Comparison of ENCODE assay signal across 22 mouse cellular contexts in genomic region chr1:106550580-106550979, GRCm38 (mm10).
DNase-seq lines count a peak whose midpoint lies in the region; ATAC-seq and TF ChIP-seq lines count a peak whose summit lies in the region.
"Had no signal": no experiment of that assay in that cellular context is flagged by ENCODE, and none has a peak within 500 bp of the region (broad histone marks: within the 10 kb centered on the region; RNA-seq: fewer than 3 reads in every experiment).

No protein-coding gene starts in this region.

- WGBS in kidney, embryonic 16.5 days, result 84% methylated on average over 3 of the region's 3 CpGs
- 81% methylated on average over 3 of the region's 3 CpGs for WGBS in spleen, adult 2 months
- WGBS in stomach, postnatal 0 days, result 74% methylated on average over 3 of the region's 3 CpGs

- DNase-seq in kidney, adult 8-10 months, result no peak
- DNase-seq in spleen, adult 2 months (ENCODE audit: low read depth in 1 of 2, low spot score in 2 of 2), result no peak
- no peak for DNase-seq in spleen, postnatal 10 days (ENCODE audit: low spot score in 2 of 2)
- DNase-seq in MEL (ENCODE audit: low read depth, low spot score), result peak; percentile 77
- no peak for DNase-seq in stomach, postnatal 0 days (ENCODE audit: low spot score)
- DNase-seq in cerebellum, adult 9-10 months, result no peak
- DNase-seq: adrenal gland, adult 8-10 months; cerebellum, adult 9-11 months; gastrocnemius, postnatal 36 days; heart, postnatal 14 days; left cerebral cortex, postnatal 4 days; liver; lung, adult 18-20 months; right cerebral cortex, postnatal 4 days; thymus, postnatal 25 days had no signal

- no peaks in the 10 kb centered on the region for H3K36me3 ChIP-seq in kidney, embryonic 16.5 days (ENCODE audit: insufficient read depth, low read length)
- no peaks in the 10 kb centered on the region for H3K36me3 ChIP-seq in spleen, adult 2 months (ENCODE audit: control insufficient read depth, insufficient read depth, low read length)
- H3K36me3 ChIP-seq in MEL (ENCODE audit: control insufficient read depth in 1 of 2, insufficient read depth in 2 of 2, low read length in 2 of 2), result no peaks in the 10 kb centered on the region
- H3K36me3 ChIP-seq in stomach, postnatal 0 days (ENCODE audit: control insufficient read depth, insufficient read depth, low read length), result no peaks in the 10 kb centered on the region
- H3K36me3 ChIP-seq: embryonic facial prominence, embryonic 13.5 days; hindbrain, embryonic 12.5 days; midbrain, embryonic 15.5 days; neural tube, embryonic 15.5 days had no signal

- H3K4me3 ChIP-seq in kidney, embryonic 16.5 days (ENCODE audit: low read length), result no peak overlapping the region
- no peak overlapping the region for H3K4me3 ChIP-seq in spleen, adult 2 months (ENCODE audit: extremely low read depth, insufficient read depth, insufficient read length)
- no peak overlapping the region for H3K4me3 ChIP-seq in MEL (ENCODE audit: control insufficient read depth in 1 of 2, insufficient read depth in 1 of 2, low read depth in 2 of 2, low read length in 2 of 2)
- H3K4me3 ChIP-seq in stomach, postnatal 0 days (ENCODE audit: low read depth, low read length), result no peak overlapping the region
- H3K4me3 ChIP-seq: embryonic facial prominence, embryonic 13.5 days; hindbrain, embryonic 12.5 days; midbrain, embryonic 15.5 days; neural tube, embryonic 15.5 days had no signal

- H3K79me2 ChIP-seq in MEL (ENCODE audit: control insufficient read depth, insufficient read depth, low read length, poor library complexity), result no peaks in the 10 kb centered on the region

- H3K9me3 ChIP-seq in kidney, embryonic 16.5 days (ENCODE audit: low read length), result no peaks in the 10 kb centered on the region
- no peaks in the 10 kb centered on the region for H3K9me3 ChIP-seq in MEL (replicated peaks; ENCODE audit: insufficient read depth, low read length)
- H3K9me3 ChIP-seq in stomach, postnatal 0 days (ENCODE audit: control insufficient read depth, low read length), result no peaks in the 10 kb centered on the region
- H3K9me3 ChIP-seq: embryonic facial prominence, embryonic 13.5 days; hindbrain, embryonic 12.5 days; midbrain, embryonic 15.5 days; neural tube, embryonic 15.5 days had no signal

- TF ChIP-seq RAD21 in MEL (IDR thresholded peaks at IDR 0.05; ENCODE audit: low read depth, low read length), result peak; percentile 18

- peak overlapping the region; percentile 80; the same call in 1 of the 2 replicates for H3K27ac ChIP-seq in kidney, embryonic 16.5 days (ENCODE audit: low read length)
- 0 out of 2 replicates have a peak overlapping the region, but pooled peaks have one; percentile 6 for H3K27ac ChIP-seq in spleen, adult 2 months (ENCODE audit: insufficient read depth, low read length)
- H3K27ac ChIP-seq in MEL (ENCODE audit: control insufficient read depth, low read depth, low read length), result no peak overlapping the region
- no peak overlapping the region for H3K27ac ChIP-seq in stomach, postnatal 0 days (replicated peaks)
- H3K27ac ChIP-seq: embryonic facial prominence, embryonic 13.5 days; hindbrain, embryonic 12.5 days; midbrain, embryonic 15.5 days; neural tube, embryonic 15.5 days had no signal

- TF ChIP-seq POLR2A in spleen, adult 2 months (IDR thresholded peaks at IDR 0.05; ENCODE audit: low read depth, low read length), result no peak
- no peak for TF ChIP-seq POLR2A in MEL (IDR thresholded peaks at IDR 0.05; ENCODE audit: control insufficient read depth in 1 of 2, insufficient read depth in 1 of 2, low read depth in 1 of 2, low read length in 2 of 2, poor library complexity in 1 of 2)

- no peak overlapping the region for H3K4me2 ChIP-seq in kidney, embryonic 16.5 days (replicated peaks; ENCODE audit: low read depth, low read length)
- no peak overlapping the region for H3K4me2 ChIP-seq in stomach, postnatal 0 days (replicated peaks; ENCODE audit: low read depth)
- H3K4me2 ChIP-seq: embryonic facial prominence, embryonic 13.5 days; heart, embryonic 11.5 days; hindbrain, embryonic 12.5 days; midbrain, embryonic 15.5 days; neural tube, embryonic 15.5 days had no signal

- H3K4me1 ChIP-seq in kidney, embryonic 16.5 days (ENCODE audit: insufficient read depth, low read length), result peaks cover 33% of the 10 kb centered on the region
- peaks cover 47% of the 10 kb centered on the region for H3K4me1 ChIP-seq in spleen, adult 2 months (ENCODE audit: control insufficient read depth, insufficient read depth, insufficient read length)
- H3K4me1 ChIP-seq in MEL (ENCODE audit: control insufficient read depth in 1 of 2, insufficient read depth in 2 of 2, low read length in 2 of 2), result no peaks in the 10 kb centered on the region
- peaks cover 9% of the 10 kb centered on the region; the same call in 1 of the 2 replicates for H3K4me1 ChIP-seq in stomach, postnatal 0 days (replicated peaks; ENCODE audit: control insufficient read depth, insufficient read depth)
- H3K4me1 ChIP-seq: midbrain, embryonic 15.5 days; neural tube, embryonic 15.5 days had no signal

- no peak for TF ChIP-seq EP300 in MEL (IDR thresholded peaks at IDR 0.05; ENCODE audit: low read depth in 1 of 2, low read length in 2 of 2)
- TF ChIP-seq EP300 in stomach, postnatal 0 days (optimal IDR thresholded peaks at IDR 0.05), result no peak

- no peak overlapping the region for H3K9ac ChIP-seq in kidney, embryonic 16.5 days (replicated peaks; ENCODE audit: low read length)
- no peak overlapping the region for H3K9ac ChIP-seq in MEL (ENCODE audit: control insufficient read depth, low read depth, low read length, poor library complexity, severe bottlenecking)
- H3K9ac ChIP-seq in stomach, postnatal 0 days (ENCODE audit: low read length), result no peak overlapping the region
- H3K9ac ChIP-seq: embryonic facial prominence, embryonic 13.5 days; hindbrain, embryonic 12.5 days; midbrain, embryonic 15.5 days; neural tube, embryonic 15.5 days had no signal

- H3K27me3 ChIP-seq in kidney, embryonic 16.5 days (ENCODE audit: insufficient read depth, low read length), result no peaks in the 10 kb centered on the region
- no peaks in the 10 kb centered on the region for H3K27me3 ChIP-seq in spleen, adult 2 months (ENCODE audit: control insufficient read depth, insufficient read depth, low read length)
- no peaks in the 10 kb centered on the region for H3K27me3 ChIP-seq in MEL (ENCODE audit: control insufficient read depth in 1 of 2, insufficient read depth in 2 of 2, low read length in 2 of 2)
- H3K27me3 ChIP-seq in stomach, postnatal 0 days (ENCODE audit: control insufficient read depth, insufficient read depth, low read length), result no peaks in the 10 kb centered on the region
- H3K27me3 ChIP-seq: embryonic facial prominence, embryonic 13.5 days; hindbrain, embryonic 12.5 days; midbrain, embryonic 15.5 days; neural tube, embryonic 15.5 days had no signal

- ATAC-seq in kidney, embryonic 16.5 days (ENCODE audit: low FRiP score, low TSS enrichment), result no peak
- no peak for ATAC-seq in stomach, postnatal 0 days (ENCODE audit: low FRiP score, low TSS enrichment)
- ATAC-seq: forebrain, embryonic 14.5 days; midbrain, embryonic 15.5 days had no signal

- TF ChIP-seq CTCF in spleen, adult 2 months (IDR thresholded peaks at IDR 0.05; ENCODE audit: extremely low read depth, insufficient read depth, insufficient read length, insufficient replicate concordance), result no peak
- peak; percentile 16 to 69 (median 25); a peak in 4 of 6 replicates for TF ChIP-seq CTCF in MEL (IDR thresholded peaks at IDR 0.05 in 2 of 3, conservative IDR thresholded peaks at IDR 0.05 in 1 of 3; ENCODE audit: control insufficient read depth in 1 of 3, insufficient read depth in 1 of 3, low read depth in 2 of 3, low read length in 3 of 3, poor library complexity in 1 of 3, severe bottlenecking in 1 of 3)
- TF ChIP-seq CTCF in stomach, postnatal 0 days (IDR thresholded peaks at IDR 0.05; ENCODE audit: low read depth), result peak; percentile 36

TF ChIP-seq in MEL, 35 proteins besides CTCF, POLR2A, EP300 and RAD21:
- TF ChIP-seq ZC3H11A (IDR thresholded peaks at IDR 0.05; ENCODE audit: low read depth, low read length) (0 out of 2 replicates have a peak, but pooled peaks have one; percentile 6), SIN3A (IDR thresholded peaks at IDR 0.05; ENCODE audit: low read length) (no peak), SMC3 (IDR thresholded peaks at IDR 0.05; ENCODE audit: low read depth, low read length) (peak; percentile 63), GATA1 (IDR thresholded peaks at IDR 0.05; ENCODE audit: low read depth, low read length) (peak; percentile 63; the same call in 1 of the 2 replicates), USF1 (IDR thresholded peaks at IDR 0.05; ENCODE audit: low read depth, low read length) (no peak)

Comparison
In these comparisons a context has a peak if more than half of its experiments do, and no peak if none do; other contexts are left out.
1. H3K27ac ChIP-seq: peak in kidney, embryonic 16.5 days (single experiment) and spleen, adult 2 months (single experiment); none in MEL (single experiment) and stomach, postnatal 0 days (single experiment).